ENCODE assay signal across 8 mouse cellular contexts in the genomic region with DNA sequence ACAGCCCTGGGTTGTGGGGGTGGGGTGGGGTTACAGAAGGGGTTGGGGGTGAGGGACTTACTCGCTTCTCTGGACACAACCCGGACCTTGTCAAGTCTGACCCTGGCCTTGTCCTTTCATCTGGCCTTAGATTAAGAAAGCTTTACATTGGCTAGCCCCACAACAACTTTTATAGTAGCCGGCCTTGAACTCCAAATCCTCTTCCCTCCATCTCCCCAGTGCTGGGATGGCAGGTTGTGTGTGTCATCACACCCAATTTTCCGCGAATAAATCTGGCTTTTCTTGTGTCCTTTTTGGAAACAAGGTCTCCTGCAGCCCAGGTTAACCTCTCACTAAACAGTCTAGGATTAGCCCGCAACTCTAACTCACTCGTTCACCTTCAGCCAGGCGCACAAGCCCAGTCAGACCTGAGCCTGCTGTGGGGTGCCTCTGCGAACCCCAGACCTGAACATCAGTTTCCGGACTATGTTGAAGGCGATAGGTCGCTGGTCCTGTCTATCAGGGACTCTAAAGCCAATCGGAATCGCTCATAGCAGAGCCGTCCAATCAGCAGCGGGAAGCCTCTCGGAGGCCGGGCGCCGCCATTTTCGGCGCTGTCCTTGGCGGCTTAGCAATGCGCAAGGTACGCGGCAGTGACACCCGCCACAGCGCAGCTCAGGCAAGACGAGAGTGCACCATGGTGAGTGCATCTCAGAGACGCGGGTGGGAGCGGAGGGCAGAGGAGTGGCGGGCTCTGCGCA. TPM values are rescaled to one million over a fixed set of nuclear protein-coding genes. Genes with fewer than 3 reads are reported as not detected.
A peak's percentile ranks its signal among the peaks of the same experiment; 100 is the strongest.
DNase-seq lines count a peak whose midpoint lies in the region; ATAC-seq and TF ChIP-seq lines count a peak whose summit lies in the region.

TSS of gene Zfp961 (plus strand) at position 557 of the 740 bp plus-strand sequence.

- TF ChIP-seq EP300 in ES-Bruce4 (IDR thresholded peaks at IDR 0.05; ENCODE audit: insufficient read depth, low read depth, low read length): peak; percentile 30; the same call in 1 of the 2 replicates
- TF ChIP-seq EP300 in liver, postnatal 0 days (IDR thresholded peaks at IDR 0.05; ENCODE audit: low read depth): no peak

- DNase-seq in heart, postnatal 10 days: peak; percentile 99
- DNase-seq in large intestine, adult 2 months (ENCODE audit: low read depth, low spot score): peak; percentile 99
- peak; percentile 97 for DNase-seq in liver, postnatal 0 days
- peak; percentile 98 for DNase-seq in testis, postnatal 10 days (ENCODE audit: low spot score)

- TF ChIP-seq CTCF in ES-Bruce4 (IDR thresholded peaks at IDR 0.05; ENCODE audit: low read depth, low read length): no peak
- TF ChIP-seq CTCF in liver, postnatal 0 days (IDR thresholded peaks at IDR 0.05; ENCODE audit: low read depth): no peak

- TF ChIP-seq POLR2A in ES-Bruce4 (IDR thresholded peaks at IDR 0.05; ENCODE audit: insufficient read depth, low read length): peak; percentile 83

- peak within 1 kb of the TSS; percentile 76 for H3K9ac ChIP-seq in ES-Bruce4 (ENCODE audit: low read depth, poor library complexity, severe bottlenecking)
- H3K9ac ChIP-seq in forebrain, embryonic 13.5 days: peak within 1 kb of the TSS; percentile 82
- peak within 1 kb of the TSS; percentile 91 for H3K9ac ChIP-seq in liver, postnatal 0 days (replicated peaks)
- H3K9ac ChIP-seq in neural tube, embryonic 14.5 days (replicated peaks; ENCODE audit: low read depth, low read length): peak within 1 kb of the TSS; percentile 73

- peaks cover 2% of the 10 kb centered on the region for H3K4me1 ChIP-seq in ES-Bruce4 (ENCODE audit: control insufficient read depth, insufficient read depth, low read length)
- peaks cover 16% of the 10 kb centered on the region for H3K4me1 ChIP-seq in forebrain, embryonic 13.5 days
- H3K4me1 ChIP-seq in liver, postnatal 0 days (ENCODE audit: insufficient read depth): peaks cover 21% of the 10 kb centered on the region
- peaks cover 12% of the 10 kb centered on the region for H3K4me1 ChIP-seq in neural tube, embryonic 14.5 days (ENCODE audit: control insufficient read depth, insufficient read depth, low read length)

- peaks cover 20% of the 10 kb centered on the region for H3K36me3 ChIP-seq in ES-Bruce4 (ENCODE audit: control insufficient read depth, insufficient read depth, low read length, poor library complexity, severe bottlenecking)
- peaks cover 20% of the 10 kb centered on the region for H3K36me3 ChIP-seq in forebrain, embryonic 13.5 days (ENCODE audit: poor library complexity, severe bottlenecking)
- H3K36me3 ChIP-seq in liver, postnatal 0 days (replicated peaks; ENCODE audit: insufficient read depth, low read length): 0 out of 2 replicates have a peak, but pooled peaks cover 2% of the 10 kb centered on the region
- no peaks in the 10 kb centered on the region for H3K36me3 ChIP-seq in neural tube, embryonic 14.5 days (ENCODE audit: control insufficient read depth, insufficient read depth, low read length)

- ATAC-seq in cerebellum, adult (ENCODE audit: insufficient number of reproducible peaks, low FRiP score, low TSS enrichment): peak; percentile 100
- ATAC-seq in forebrain, embryonic 13.5 days: peak; percentile 100
- peak; percentile 100 for ATAC-seq in liver, postnatal 0 days
- peak; percentile 100 for ATAC-seq in neural tube, embryonic 14.5 days (ENCODE audit: low read depth)

- H3K27me3 ChIP-seq in ES-Bruce4 (ENCODE audit: control insufficient read depth, insufficient read depth, low read length, poor library complexity, severe bottlenecking): no peaks in the 10 kb centered on the region
- no peaks in the 10 kb centered on the region for H3K27me3 ChIP-seq in forebrain, embryonic 13.5 days
- H3K27me3 ChIP-seq in liver, postnatal 0 days (ENCODE audit: insufficient read depth, low read length): no peaks in the 10 kb centered on the region
- peaks cover 2% of the 10 kb centered on the region; the same call in 1 of the 2 replicates for H3K27me3 ChIP-seq in neural tube, embryonic 14.5 days (ENCODE audit: control insufficient read depth, insufficient read depth, low read length)

- intact Hi-C loops in heart, postnatal 10 days (cut with DNase I): loop anchor here (2.0 kb wide), 1 partner anchor 28 kb away; no protein-coding TSS in a partner anchor

- peaks cover 31% of the 10 kb centered on the region for H3K9me3 ChIP-seq in ES-Bruce4 (replicated peaks; ENCODE audit: control insufficient read depth, insufficient read depth, low read length, poor library complexity, severe bottlenecking)
- H3K9me3 ChIP-seq in forebrain, embryonic 13.5 days (replicated peaks): peaks cover 10% of the 10 kb centered on the region
- no peaks in the 10 kb centered on the region; the same call in 1 of the 2 replicates for H3K9me3 ChIP-seq in liver, postnatal 0 days (ENCODE audit: low read length)
- H3K9me3 ChIP-seq in neural tube, embryonic 14.5 days (ENCODE audit: control insufficient read depth, low read length): 0 out of 2 replicates have a peak, but pooled peaks cover 7% of the 10 kb centered on the region

- peak within 1 kb of the TSS; percentile 45 for H3K27ac ChIP-seq in ES-Bruce4 (ENCODE audit: insufficient read depth, low read length)
- H3K27ac ChIP-seq in forebrain, embryonic 13.5 days: peak within 1 kb of the TSS; percentile 76
- H3K27ac ChIP-seq in liver, postnatal 0 days (ENCODE audit: low read depth): peak within 1 kb of the TSS; percentile 87
- H3K27ac ChIP-seq in neural tube, embryonic 14.5 days (ENCODE audit: low read depth, low read length): peak within 1 kb of the TSS; percentile 80

- 3% methylated on average over 34 of the region's 34 CpGs for WGBS in forebrain, embryonic 13.5 days
- 4% methylated on average over 34 of the region's 34 CpGs for WGBS in large intestine, adult 2 months
- 4% methylated on average over 34 of the region's 34 CpGs for WGBS in liver, postnatal 0 days (ENCODE audit: insufficient replicate concordance)
- 5% methylated on average over 34 of the region's 34 CpGs for WGBS in neural tube, embryonic 14.5 days

- peak within 1 kb of the TSS; percentile 67 for H3K4me2 ChIP-seq in forebrain, embryonic 13.5 days
- H3K4me2 ChIP-seq in liver, postnatal 0 days (ENCODE audit: low read depth, low read length): peak within 1 kb of the TSS; percentile 84
- H3K4me2 ChIP-seq in neural tube, embryonic 14.5 days (ENCODE audit: low read depth, low read length): peak within 1 kb of the TSS; percentile 64

- peak within 1 kb of the TSS; percentile 91 for H3K4me3 ChIP-seq in ES-Bruce4 (ENCODE audit: low read depth, low read length)
- peak within 1 kb of the TSS; percentile 73 for H3K4me3 ChIP-seq in forebrain, embryonic 13.5 days
- H3K4me3 ChIP-seq in liver, postnatal 0 days (ENCODE audit: low read depth, low read length): peak within 1 kb of the TSS; percentile 96
- peak within 1 kb of the TSS; percentile 72 for H3K4me3 ChIP-seq in neural tube, embryonic 14.5 days (ENCODE audit: low read depth, low read length)

RNA-seq across cellular contexts. Expression of gene Zfp961, which starts in this region (rescaled TPM):
- 34.7 and 34.8 TPM in 2 replicates for polyA plus RNA-seq in ES-Bruce4 (2011; ENCODE audit: insufficient read depth, insufficient read length, low read depth, missing spikeins)
- 23.3 and 24.0 TPM in 2 replicates for polyA plus RNA-seq in forebrain, embryonic 13.5 days (2015; fragmentation: Nextera tagmentation; extraction: Ambion mirVana)
- total RNA-seq in heart, postnatal 10 days (2021): 1 to 10 TPM; 9.5 to 10.0 TPM
- polyA plus RNA-seq in large intestine, adult 2 months (2012; rRNA removed): 4.1 and 5.3 TPM in 2 replicates
- 5.0 and 5.6 TPM in 2 replicates for polyA plus RNA-seq in liver, postnatal 0 days (2015; fragmentation: Nextera tagmentation; extraction: Ambion mirVana)
- 17.7 and 20.1 TPM in 2 replicates for polyA plus RNA-seq in neural tube, embryonic 14.5 days (2014; fragmentation: Nextera tagmentation; extraction: Ambion mirVana)

Comparison
In these comparisons a context has a peak if more than half of its experiments do, and no peak if none do; other contexts are left out.
1. Peak in every context shown above with its lines: DNase-seq, ATAC-seq, H3K4me3 ChIP-seq and H3K27ac ChIP-seq.